Mouse (Mus musculus) neural tube, embryonic 15.5 days (tissue): Measurements from ENCODE around the gene Rab14. TPM values are rescaled to one million over a fixed set of nuclear protein-coding genes. Genes with fewer than 3 reads are reported as not detected.

Experiments
- ATAC-seq: fragments of 200-750 bp; cut with Nextera tagmentation; 2 replicates; pipeline ENCODE4 v1.8.0; 2017; ENCODE audit warnings: mild to moderate bottlenecking, moderate TSS enrichment, moderate library complexity; ENCODE audit not compliant: low FRiP score
- H3K27ac ChIP-seq: fragments of 300-500 bp; sonication (generic); replicated peaks from 2 replicates; pipeline ENCODE4 v1.5.1; 2015; ENCODE audit warnings: mild to moderate bottlenecking, inconsistent platforms
- H3K27me3 ChIP-seq: fragments of 300-500 bp; sonication (generic); replicated peaks from 2 replicates; pipeline ENCODE4 v1.6.1; 2015; ENCODE audit warnings: inconsistent platforms
- H3K36me3 ChIP-seq: fragments of 300-500 bp; sonication (generic); 2 replicates; pipeline ENCODE4 v1.6.1; 2015; ENCODE audit warnings: inconsistent platforms
- H3K4me1 ChIP-seq: fragments of 300-500 bp; sonication (generic); 2 replicates; pipeline ENCODE4 v1.6.1; 2015; ENCODE audit warnings: inconsistent platforms
- H3K4me2 ChIP-seq: fragments of 300-500 bp; sonication (generic); 2 replicates; pipeline ENCODE4 v1.6.1; 2015; ENCODE audit warnings: inconsistent platforms, mild to moderate bottlenecking, moderate library complexity
- H3K4me3 ChIP-seq: fragments of 300-500 bp; sonication (generic); replicated peaks from 2 replicates; pipeline ENCODE4 v1.5.1; 2015; ENCODE audit warnings: mild to moderate bottlenecking, inconsistent platforms
- H3K9ac ChIP-seq: fragments of 300-500 bp; sonication (generic); replicated peaks from 2 replicates; pipeline ENCODE4 v1.6.1; 2015; ENCODE audit warnings: mild to moderate bottlenecking, inconsistent platforms
- H3K9me3 ChIP-seq: fragments of 300-500 bp; sonication (generic); replicated peaks from 2 replicates; pipeline ENCODE4 v1.6.1; 2016; ENCODE audit warnings: inconsistent platforms
- WGBS: fragments of 180-500 bp; shearing (Covaris S2); methylation state at CpG from one replicate; pipeline ENCODE4 v1.1.7; 2015; ENCODE audit warnings: mixed read lengths; 5-methylcytosine and 5-hydroxymethylcytosine counted together
- polyA plus RNA-seq: library from polyadenylated mRNA; unstranded; fragments of >200 nt; fragmentation: Nextera tagmentation; extraction: Ambion mirVana; gene quantifications from 2 replicates; pipeline ENCODE4 v1.2.1, GENCODE M21; 2015

Rab14 gene
- polyA plus RNA-seq, result 421 and 449 TPM in 2 replicates

DNA sequence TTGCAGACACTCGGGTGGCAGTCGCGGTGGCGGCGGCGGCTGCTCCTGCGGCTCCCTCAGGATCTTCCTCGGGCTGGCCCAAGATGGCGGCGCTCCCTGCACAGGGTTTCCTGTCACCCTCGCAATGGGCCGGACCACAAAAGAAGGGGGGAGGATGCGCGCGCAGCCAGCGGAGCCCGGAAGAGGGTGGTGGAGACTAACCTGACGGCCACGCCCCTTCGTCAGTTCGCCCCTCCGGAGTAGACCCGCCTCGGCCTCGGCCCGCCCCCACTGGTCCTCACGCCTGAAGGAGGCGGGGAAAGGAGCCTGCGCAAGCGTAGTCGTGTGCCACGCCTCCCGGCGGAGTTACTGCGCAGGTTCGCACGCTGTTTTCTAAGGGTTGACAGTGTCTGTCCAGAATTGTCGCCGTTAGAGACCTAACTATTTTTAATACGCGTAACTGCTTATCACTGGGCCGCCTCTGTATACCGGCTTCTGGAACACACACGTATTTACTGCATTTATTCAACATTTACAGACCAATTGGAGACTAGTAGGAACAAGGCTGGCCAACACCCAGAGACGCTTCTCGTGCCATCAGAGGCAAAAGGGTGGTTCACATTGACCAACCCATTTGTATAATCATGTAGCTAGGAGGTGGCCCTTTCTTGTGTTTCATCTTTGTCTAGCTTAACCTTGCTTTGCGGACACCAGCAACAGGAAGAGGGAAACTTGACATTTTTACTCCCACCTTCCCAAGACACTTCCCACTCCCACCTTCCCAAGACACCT is at the start of gene Rab14:
TSS of gene Rab14 (minus strand) at position 223 of the 771 bp plus-strand sequence.
- H3K4me2 ChIP-seq, result peak within 1 kb of the TSS; percentile 80
- H3K9ac ChIP-seq, result peak within 1 kb of the TSS; percentile 98
- H3K4me3 ChIP-seq, result peak within 1 kb of the TSS; percentile 99
- H3K36me3 ChIP-seq, result no peaks in the 10 kb centered on the region
- peak; percentile 98 for ATAC-seq
- H3K27ac ChIP-seq, result peak within 1 kb of the TSS; percentile 98
- peaks cover 28% of the 10 kb centered on the region for H3K4me1 ChIP-seq
- no peaks in the 10 kb centered on the region for H3K27me3 ChIP-seq
- no peaks in the 10 kb centered on the region for H3K9me3 ChIP-seq
- WGBS, result under 1% methylated on average over 46 of the region's 47 CpGs

DNA sequence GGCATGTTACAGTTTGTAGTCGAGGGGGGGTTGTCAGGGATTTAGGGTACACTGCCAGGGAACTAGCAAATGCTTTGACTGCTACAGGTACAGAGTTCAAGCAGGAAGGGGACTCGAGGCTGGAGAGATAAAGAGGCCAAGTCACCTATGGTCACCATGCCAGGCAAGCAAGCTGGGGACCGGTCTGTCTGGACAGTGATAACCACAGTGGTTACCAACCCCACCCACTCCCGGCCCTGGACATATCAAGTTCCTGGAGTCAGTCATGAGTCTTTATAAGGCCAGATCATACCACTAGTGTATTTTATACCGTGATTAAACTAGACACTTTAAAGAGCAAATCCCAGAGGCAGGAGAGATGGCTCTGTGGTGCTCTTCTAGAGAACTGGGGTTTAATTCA is 46.8 kb upstream of the Rab14 start:
- H3K4me3 ChIP-seq, result no peak overlapping the region
- ATAC-seq, result no peak

DNA sequence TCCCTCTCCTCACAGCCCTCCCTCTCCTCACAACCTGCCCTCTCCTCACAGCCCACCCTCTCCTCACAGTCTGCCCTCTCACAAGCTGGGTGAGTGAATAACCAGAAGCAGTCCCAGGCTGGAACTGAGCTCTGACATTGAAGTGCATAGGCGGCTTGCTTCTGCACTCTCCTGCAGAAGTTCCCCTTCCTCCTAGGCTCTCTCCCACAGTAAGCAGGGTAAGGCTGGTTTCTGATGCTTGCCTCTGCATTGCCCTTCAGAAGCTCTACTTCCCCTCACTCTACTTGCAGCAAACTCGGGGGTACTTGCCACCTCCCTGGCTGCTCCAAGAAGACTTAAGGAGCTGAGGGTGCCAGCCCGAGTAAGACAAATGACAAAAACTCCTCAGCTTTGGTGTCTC is 43.3 kb upstream of the Rab14 start:
- Histone ChIP-seq H3K27me3 (no peaks in the 10 kb centered on the region), H3K4me2 (no peak overlapping the region), H3K9me3 (0 out of 2 replicates have a peak, but pooled peaks cover 3% of the 10 kb centered on the region), H3K9ac (no peak overlapping the region), H3K4me3 (no peak overlapping the region), H3K36me3 (no peaks in the 10 kb centered on the region), H3K4me1 (no peaks in the 10 kb centered on the region), H3K27ac (no peak overlapping the region)
- WGBS, result 63% methylated on average over 3 of the region's 3 CpGs
- no peak for ATAC-seq

More for the DNA sequence above, 46.8 kb upstream of the Rab14 start:
- Histone ChIP-seq H3K4me2 (no peak overlapping the region), H3K9me3 (0 out of 2 replicates have a peak, but pooled peaks cover 3% of the 10 kb centered on the region), H3K9ac (no peak overlapping the region), H3K4me1 (no peaks in the 10 kb centered on the region), H3K27ac (no peak overlapping the region), H3K36me3 (no peaks in the 10 kb centered on the region), H3K27me3 (no peaks in the 10 kb centered on the region)
- WGBS, result 72% methylated on average over 5 of the region's 5 CpGs

DNA sequence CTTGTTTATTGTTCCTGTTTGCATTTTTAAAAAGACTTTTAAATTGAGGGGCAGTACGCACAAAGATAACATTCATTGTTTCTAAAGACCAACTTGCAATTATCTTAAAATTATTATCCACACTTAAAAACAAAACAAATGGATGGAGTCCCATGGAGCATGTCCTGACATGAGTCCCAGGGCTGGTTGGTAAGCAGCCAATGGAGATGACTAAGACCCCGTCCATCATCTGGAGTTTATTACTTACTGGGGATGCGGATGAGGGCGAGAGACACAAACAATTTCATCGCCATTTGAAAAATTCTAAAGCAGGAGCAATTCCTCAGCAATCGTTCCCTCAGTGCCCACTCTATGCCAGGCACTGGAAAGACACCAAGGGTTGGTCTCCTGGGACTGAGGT is 34.1 kb upstream of the Rab14 start:
- ATAC-seq, result no peak

DNA sequence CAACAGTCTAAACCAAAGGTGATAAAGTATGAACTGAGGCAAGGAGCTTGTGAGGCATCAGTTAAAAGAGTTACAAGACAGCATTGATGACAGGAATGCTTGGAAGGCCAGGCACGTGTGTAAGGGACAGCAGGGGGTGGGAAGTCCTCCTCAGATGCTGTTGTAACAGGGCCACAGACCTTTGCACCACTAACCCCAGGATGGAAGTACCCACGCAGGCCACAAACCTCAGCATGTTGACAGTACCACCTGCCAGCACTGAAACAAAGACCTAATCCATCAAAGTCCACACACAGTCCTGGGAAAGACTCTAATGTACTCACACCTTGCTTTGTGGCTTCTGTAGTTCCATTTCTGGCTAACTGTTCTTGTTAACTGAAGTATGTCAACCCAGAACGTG is 33.0 kb upstream of the Rab14 start:
- Histone ChIP-seq H3K36me3 (no peaks in the 10 kb centered on the region), H3K9ac (no peak overlapping the region), H3K27me3 (no peaks in the 10 kb centered on the region), H3K27ac (0 out of 2 replicates have a peak overlapping the region, but pooled peaks have one; percentile 34), H3K4me2 (no peak overlapping the region), H3K4me3 (no peak overlapping the region), H3K9me3 (no peaks in the 10 kb centered on the region), H3K4me1 (peaks cover 16% of the 10 kb centered on the region; the same call in 1 of the 2 replicates)
- no peak for ATAC-seq
- 36% methylated on average over 3 of the region's 3 CpGs for WGBS

More for the DNA sequence above, 34.1 kb upstream of the Rab14 start:
- H3K4me1 ChIP-seq, result peaks cover 16% of the 10 kb centered on the region; the same call in 1 of the 2 replicates
- H3K36me3 ChIP-seq, result no peaks in the 10 kb centered on the region
- H3K4me3 ChIP-seq, result no peak overlapping the region
- no peaks in the 10 kb centered on the region for H3K27me3 ChIP-seq
- no peak overlapping the region for H3K4me2 ChIP-seq
- H3K9me3 ChIP-seq, result no peaks in the 10 kb centered on the region
- H3K27ac ChIP-seq, result no peak overlapping the region
- no peak overlapping the region for H3K9ac ChIP-seq
- 43% methylated on average over 6 of the region's 6 CpGs for WGBS

DNA sequence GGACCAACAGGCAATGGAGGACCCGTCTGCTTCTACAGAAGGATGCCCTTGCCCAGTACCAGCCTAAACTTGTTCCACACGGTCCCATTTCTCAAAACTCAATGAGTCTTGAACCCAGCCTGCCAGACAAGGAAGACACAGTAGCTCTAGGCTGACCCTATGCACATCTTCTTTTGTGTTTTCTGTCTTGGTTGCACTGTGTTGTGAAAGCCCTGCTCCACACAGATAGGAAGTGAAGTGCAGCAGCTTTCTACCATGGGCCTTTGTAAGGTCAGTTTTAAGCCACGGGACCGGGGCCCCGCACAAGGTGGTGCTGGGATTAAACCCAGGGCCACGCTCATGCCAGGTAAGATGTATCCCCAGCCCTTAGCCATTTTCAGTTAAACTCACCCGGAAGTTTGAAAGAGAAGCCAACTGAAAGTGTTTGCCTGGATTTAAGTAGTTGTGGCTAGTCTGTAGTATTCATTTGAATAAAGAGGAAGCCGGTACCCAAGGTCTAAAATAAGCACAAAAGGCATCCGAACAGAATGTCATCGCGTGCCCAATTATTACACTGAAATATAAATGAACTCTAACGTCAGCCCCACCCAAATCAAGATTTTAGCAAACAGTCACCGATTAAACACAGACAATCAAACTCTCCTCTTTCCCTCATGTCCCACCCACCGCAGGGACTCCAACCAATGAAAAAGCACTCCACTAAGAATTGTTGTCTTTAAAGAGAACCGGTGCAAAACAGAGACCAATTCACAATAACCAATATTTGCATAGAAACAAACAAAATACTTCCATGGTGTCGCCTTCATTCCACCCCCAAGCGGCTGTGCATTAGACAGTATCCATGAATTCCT is 31.9 kb upstream of the Rab14 start:
- peaks cover 16% of the 10 kb centered on the region; the same call in 1 of the 2 replicates for H3K4me1 ChIP-seq
- no peak overlapping the region for H3K4me3 ChIP-seq
- H3K4me2 ChIP-seq, result no peak overlapping the region
- H3K36me3 ChIP-seq, result no peaks in the 10 kb centered on the region
- no peaks in the 10 kb centered on the region for H3K27me3 ChIP-seq
- ATAC-seq, result no peak
- 75% methylated on average over 17 of the region's 17 CpGs for WGBS
- H3K9ac ChIP-seq, result no peak overlapping the region
- no peaks in the 10 kb centered on the region for H3K9me3 ChIP-seq
- H3K27ac ChIP-seq, result no peak overlapping the region

DNA sequence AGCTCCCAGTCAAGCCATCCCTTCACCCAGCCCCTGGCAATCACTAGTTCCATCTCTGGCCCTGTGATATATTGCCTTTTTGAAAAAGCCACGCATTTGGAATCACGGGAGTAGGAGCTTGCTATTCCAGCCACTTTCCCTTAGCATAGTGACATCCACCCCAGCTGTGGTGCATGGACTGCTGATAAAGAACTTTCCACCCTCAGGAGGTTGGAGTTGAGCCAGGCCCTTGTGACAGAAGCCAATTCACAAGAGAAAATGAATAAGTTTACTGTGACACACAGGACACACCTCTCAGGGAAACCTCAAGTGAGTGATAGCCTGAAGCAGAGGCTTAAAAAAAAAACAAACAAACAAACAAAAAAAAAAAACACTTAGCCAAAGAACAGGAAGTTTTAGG is 31.0 kb upstream of the Rab14 start:
- no peak for ATAC-seq
- no peak overlapping the region for H3K4me2 ChIP-seq
- no peak overlapping the region for H3K27ac ChIP-seq
- no peaks in the 10 kb centered on the region for H3K9me3 ChIP-seq
- peaks cover 16% of the 10 kb centered on the region; the same call in 1 of the 2 replicates for H3K4me1 ChIP-seq
- H3K4me3 ChIP-seq, result no peak overlapping the region
- H3K9ac ChIP-seq, result no peak overlapping the region
- 34% methylated on average over 2 of the region's 2 CpGs for WGBS
- no peaks in the 10 kb centered on the region for H3K36me3 ChIP-seq
- H3K27me3 ChIP-seq, result no peaks in the 10 kb centered on the region

DNA sequence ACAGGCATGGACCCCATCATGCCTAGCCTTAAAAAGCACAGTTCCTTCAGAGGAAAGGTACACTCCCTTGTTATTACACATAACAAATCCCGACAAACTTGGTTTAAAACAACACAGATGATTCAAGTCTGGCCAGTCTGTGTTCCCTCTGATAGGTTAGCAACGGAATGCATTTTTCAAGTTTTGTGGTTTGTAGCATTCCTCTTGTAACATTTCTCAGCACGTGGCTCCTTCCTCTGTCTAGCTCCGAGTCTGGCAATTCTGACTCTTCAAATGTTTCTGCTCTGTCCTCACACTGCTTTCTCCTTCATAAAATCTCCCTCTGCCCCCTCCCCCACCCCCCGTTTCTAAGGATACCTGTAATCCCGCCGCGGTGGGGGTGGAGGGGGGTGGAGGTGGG is 29.3 kb upstream of the Rab14 start:
- H3K4me1 ChIP-seq, result peaks cover 14% of the 10 kb centered on the region; the same call in 1 of the 2 replicates
- no peaks in the 10 kb centered on the region for H3K36me3 ChIP-seq
- H3K27ac ChIP-seq, result no peak overlapping the region
- H3K4me2 ChIP-seq, result no peak overlapping the region
- no peaks in the 10 kb centered on the region for H3K27me3 ChIP-seq
- no peak overlapping the region for H3K4me3 ChIP-seq
- H3K9ac ChIP-seq, result no peak overlapping the region
- WGBS, result 35% methylated on average over 8 of the region's 8 CpGs
- ATAC-seq, result no peak
- H3K9me3 ChIP-seq, result no peaks in the 10 kb centered on the region

DNA sequence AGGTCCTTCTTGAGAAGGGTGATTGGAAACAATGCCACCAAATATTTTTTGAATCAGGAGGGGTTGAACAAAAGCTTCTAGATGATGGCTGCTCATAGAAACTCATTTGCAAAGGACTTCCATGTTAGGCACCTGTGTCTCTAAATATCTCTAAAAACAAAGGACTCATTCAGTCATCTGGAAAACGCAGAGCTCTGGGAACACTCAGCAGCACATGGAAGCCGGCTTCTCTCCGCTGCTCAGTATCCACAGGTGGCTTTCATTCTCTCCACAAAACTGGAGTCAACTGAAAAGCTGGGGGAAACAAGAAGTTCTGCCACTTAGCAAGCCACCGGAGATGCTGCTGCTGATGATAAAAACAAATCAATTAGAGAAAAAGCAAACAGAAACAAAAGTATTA is 27.2 kb upstream of the Rab14 start:
- WGBS, result 57% methylated on average over 4 of the region's 4 CpGs
- no peak overlapping the region for H3K27ac ChIP-seq
- no peak for ATAC-seq
- no peaks in the 10 kb centered on the region for H3K36me3 ChIP-seq
- H3K4me1 ChIP-seq, result peaks cover 9% of the 10 kb centered on the region; the same call in 1 of the 2 replicates
- H3K9ac ChIP-seq, result no peak overlapping the region
- H3K9me3 ChIP-seq, result no peaks in the 10 kb centered on the region
- H3K4me2 ChIP-seq, result no peak overlapping the region
- no peak overlapping the region for H3K4me3 ChIP-seq
- H3K27me3 ChIP-seq, result no peaks in the 10 kb centered on the region

DNA sequence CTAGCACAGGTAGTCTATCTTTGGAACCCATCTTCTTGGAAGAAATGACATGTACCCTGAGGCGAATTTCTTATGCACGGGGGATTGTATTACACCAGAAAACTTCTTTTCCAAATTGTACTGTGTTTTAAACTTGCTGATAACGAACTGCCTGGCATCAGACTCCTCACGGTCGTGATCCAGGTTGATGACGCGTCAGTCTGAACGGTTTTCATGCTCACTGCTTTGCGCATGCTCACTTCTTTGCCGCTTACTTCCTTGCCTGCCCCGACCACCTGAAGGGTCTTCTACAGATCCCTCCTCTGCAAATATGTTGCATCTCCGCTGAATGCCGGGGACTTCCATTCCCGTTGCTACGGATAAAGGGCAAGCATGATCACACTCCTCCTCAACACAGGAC is 23.4 kb upstream of the Rab14 start:
- Histone ChIP-seq H3K27ac (no peak overlapping the region), H3K4me1 (0 out of 2 replicates have a peak, but pooled peaks cover 8% of the 10 kb centered on the region), H3K4me3 (no peak overlapping the region), H3K4me2 (no peak overlapping the region), H3K9me3 (no peaks in the 10 kb centered on the region), H3K9ac (no peak overlapping the region), H3K27me3 (no peaks in the 10 kb centered on the region), H3K36me3 (no peaks in the 10 kb centered on the region)
- no peak for ATAC-seq
- 92% methylated on average over 15 of the region's 15 CpGs for WGBS

DNA sequence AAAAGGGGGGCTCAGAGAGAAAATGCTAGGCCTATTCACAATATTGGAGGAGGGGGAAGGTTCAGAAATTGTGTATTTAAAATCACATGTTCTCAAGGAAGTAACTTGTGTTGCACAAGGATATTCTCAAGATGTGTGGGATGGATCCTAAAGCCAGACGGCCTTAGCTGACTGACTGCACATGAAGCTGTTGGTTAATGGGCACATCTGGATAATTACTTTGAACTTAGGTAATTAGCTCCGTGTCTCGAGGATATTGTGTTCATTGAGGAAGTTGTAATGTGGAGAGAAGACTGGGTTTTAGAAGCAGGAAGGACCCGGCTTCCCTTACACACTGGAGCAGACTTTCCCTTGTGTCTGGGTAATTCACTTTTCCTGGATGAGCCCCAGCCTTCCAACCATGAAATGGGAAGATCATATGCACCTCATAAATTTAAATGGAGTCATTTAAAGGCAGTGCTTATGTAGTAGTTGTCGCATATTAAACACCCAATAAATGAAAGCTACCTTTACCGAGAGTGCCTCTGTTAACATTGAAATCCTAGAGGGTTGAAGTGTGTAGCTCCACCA is 22.0 kb upstream of the Rab14 start:
- H3K27me3 ChIP-seq, result no peaks in the 10 kb centered on the region
- no peak overlapping the region for H3K4me2 ChIP-seq
- peak; percentile 28; the same call in 1 of the 2 replicates for ATAC-seq
- WGBS, result 47% methylated on average over 6 of the region's 6 CpGs
- no peaks in the 10 kb centered on the region for H3K9me3 ChIP-seq
- H3K4me1 ChIP-seq, result 0 out of 2 replicates have a peak, but pooled peaks cover 8% of the 10 kb centered on the region
- no peak overlapping the region for H3K4me3 ChIP-seq
- no peak overlapping the region for H3K27ac ChIP-seq
- H3K9ac ChIP-seq, result no peak overlapping the region
- H3K36me3 ChIP-seq, result no peaks in the 10 kb centered on the region
